In genomic region chr19:5164380-5164779, GRCm38 (mm10) we compare ENCODE assay signal across 9 mouse cellular contexts. TPM values are rescaled to one million over a fixed set of nuclear protein-coding genes. Genes with fewer than 3 reads are reported as not detected.
DNase-seq lines count a peak whose midpoint lies in the region; ATAC-seq and TF ChIP-seq lines count a peak whose summit lies in the region.
"Had no signal": no experiment of that assay in that cellular context is flagged by ENCODE, and none has a peak within 500 bp of the region (broad histone marks: within the 10 kb centered on the region; RNA-seq: fewer than 3 reads in every experiment).

No protein-coding gene starts in this region.

- H3K9ac ChIP-seq in MEL (ENCODE audit: control insufficient read depth, low read depth, low read length, poor library complexity, severe bottlenecking), result no peak overlapping the region
- H3K9ac ChIP-seq in liver, postnatal 0 days (replicated peaks), result no peak overlapping the region
- H3K9ac ChIP-seq in hindbrain, embryonic 12.5 days, result no peak overlapping the region

- TF ChIP-seq CTCF in MEL (IDR thresholded peaks at IDR 0.05 in 2 of 3, conservative IDR thresholded peaks at IDR 0.05 in 1 of 3; ENCODE audit: control insufficient read depth in 1 of 3, insufficient read depth in 1 of 3, low read depth in 2 of 3, low read length in 3 of 3, poor library complexity in 1 of 3, severe bottlenecking in 1 of 3), result peak; percentile 70 to 82 (median 77)
- TF ChIP-seq CTCF in liver, postnatal 0 days (IDR thresholded peaks at IDR 0.05; ENCODE audit: low read depth), result peak; percentile 74

- H3K4me1 ChIP-seq in MEL (ENCODE audit: control insufficient read depth in 1 of 2, insufficient read depth in 2 of 2, low read length in 2 of 2), result no peaks in the 10 kb centered on the region; a peak in 1 of 4 replicates
- no peaks in the 10 kb centered on the region for H3K4me1 ChIP-seq in liver, postnatal 0 days (ENCODE audit: insufficient read depth)
- H3K4me1 ChIP-seq in hindbrain, embryonic 12.5 days, result no peaks in the 10 kb centered on the region
- H3K4me1 ChIP-seq in midbrain, embryonic 10.5 days, result no peaks in the 10 kb centered on the region

- peak; percentile 79 for TF ChIP-seq RAD21 in MEL (IDR thresholded peaks at IDR 0.05; ENCODE audit: low read depth, low read length)

- intact Hi-C loops in heart, postnatal 25 days (cut with DNase I), result no loop called here

- H3K27me3 ChIP-seq in MEL (ENCODE audit: control insufficient read depth in 1 of 2, insufficient read depth in 2 of 2, low read length in 2 of 2), result no peaks in the 10 kb centered on the region
- H3K27me3 ChIP-seq in liver, postnatal 0 days (ENCODE audit: insufficient read depth, low read length), result no peaks in the 10 kb centered on the region
- no peaks in the 10 kb centered on the region for H3K27me3 ChIP-seq in hindbrain, embryonic 12.5 days
- H3K27me3 ChIP-seq in midbrain, embryonic 10.5 days (ENCODE audit: low read depth, poor library complexity, severe bottlenecking), result no peaks in the 10 kb centered on the region

- no peak overlapping the region for H3K27ac ChIP-seq in MEL (ENCODE audit: control insufficient read depth, low read depth, low read length)
- H3K27ac ChIP-seq in liver, postnatal 0 days (ENCODE audit: low read depth), result no peak overlapping the region
- H3K27ac ChIP-seq in hindbrain, embryonic 12.5 days, result no peak overlapping the region
- H3K27ac ChIP-seq in midbrain, embryonic 10.5 days (replicated peaks), result no peak overlapping the region

- no peak for TF ChIP-seq POLR2A in MEL (IDR thresholded peaks at IDR 0.05; ENCODE audit: control insufficient read depth in 1 of 2, insufficient read depth in 1 of 2, low read depth in 1 of 2, low read length in 2 of 2, poor library complexity in 1 of 2)

- WGBS in liver, postnatal 0 days (ENCODE audit: insufficient replicate concordance), result 63% methylated on average over 2 of the region's 2 CpGs
- 73% methylated on average over 2 of the region's 2 CpGs for WGBS in hindbrain, embryonic 12.5 days
- WGBS in midbrain, embryonic 10.5 days, result 60% methylated on average over 2 of the region's 2 CpGs

- peak; percentile 42 for DNase-seq in heart, postnatal 4 days
- no peak for DNase-seq in heart, postnatal 25 days (ENCODE audit: low spot score)
- peak; percentile 65 for DNase-seq in 416B (ENCODE audit: low read depth)
- peak; percentile 60 for DNase-seq in MEL (ENCODE audit: low read depth, low spot score)
- peak; percentile 52 for DNase-seq in liver, postnatal 0 days
- DNase-seq in urinary bladder, postnatal 36 days (ENCODE audit: low spot score in 2 of 2), result no peak
- no peak for DNase-seq in midbrain, embryonic 10.5 days (ENCODE audit: low spot score)

- H3K79me2 ChIP-seq in MEL (ENCODE audit: control insufficient read depth, insufficient read depth, low read length, poor library complexity), result no peaks in the 10 kb centered on the region

- TF ChIP-seq EP300 in MEL (IDR thresholded peaks at IDR 0.05; ENCODE audit: low read depth in 1 of 2, low read length in 2 of 2), result no peak
- TF ChIP-seq EP300 in liver, postnatal 0 days (IDR thresholded peaks at IDR 0.05; ENCODE audit: low read depth), result no peak

- H3K4me2 ChIP-seq in liver, postnatal 0 days (ENCODE audit: low read depth, low read length), result no peak overlapping the region
- no peak overlapping the region for H3K4me2 ChIP-seq in hindbrain, embryonic 12.5 days (replicated peaks)

- ATAC-seq in liver, postnatal 0 days, result no peak
- no peak for ATAC-seq in hindbrain, embryonic 12.5 days (ENCODE audit: low FRiP score)

- peaks cover 0 to 3% of the 10 kb centered on the region in 2 experiments; a peak in 1 of 4 replicates for H3K36me3 ChIP-seq in MEL (ENCODE audit: control insufficient read depth in 1 of 2, insufficient read depth in 2 of 2, low read length in 2 of 2)
- H3K36me3 ChIP-seq in liver, postnatal 0 days (replicated peaks; ENCODE audit: insufficient read depth, low read length), result no peaks in the 10 kb centered on the region
- H3K36me3 ChIP-seq in hindbrain, embryonic 12.5 days, result peaks cover 4% of the 10 kb centered on the region; the same call in 1 of the 2 replicates
- H3K36me3 ChIP-seq in midbrain, embryonic 10.5 days, result peaks cover 22% of the 10 kb centered on the region; the same call in 1 of the 2 replicates

- no peaks in the 10 kb centered on the region for H3K9me3 ChIP-seq in MEL (replicated peaks; ENCODE audit: insufficient read depth, low read length)
- no peaks in the 10 kb centered on the region for H3K9me3 ChIP-seq in liver, postnatal 0 days (ENCODE audit: low read length)
- H3K9me3 ChIP-seq in hindbrain, embryonic 12.5 days (replicated peaks), result no peaks in the 10 kb centered on the region
- no peaks in the 10 kb centered on the region for H3K9me3 ChIP-seq in midbrain, embryonic 10.5 days (replicated peaks)

- no peak overlapping the region for H3K4me3 ChIP-seq in MEL (ENCODE audit: control insufficient read depth in 1 of 2, insufficient read depth in 1 of 2, low read depth in 2 of 2, low read length in 2 of 2)
- H3K4me3 ChIP-seq in liver, postnatal 0 days (ENCODE audit: low read depth, low read length), result no peak overlapping the region
- no peak overlapping the region for H3K4me3 ChIP-seq in hindbrain, embryonic 12.5 days
- H3K4me3 ChIP-seq in midbrain, embryonic 10.5 days, result no peak overlapping the region
- H3K4me3 ChIP-seq: erythroblast, embryonic 14.5 days had no signal

TF ChIP-seq in MEL, 35 proteins besides CTCF, POLR2A, EP300 and RAD21:
- TF ChIP-seq ZC3H11A (IDR thresholded peaks at IDR 0.05; ENCODE audit: low read depth, low read length), result peak; percentile 70
- TF ChIP-seq RCOR1 (IDR thresholded peaks at IDR 0.05; ENCODE audit: low read depth, low read length), result no peak
- TF ChIP-seq SMC3 (IDR thresholded peaks at IDR 0.05; ENCODE audit: low read depth, low read length), result peak; percentile 74
- no peak for TF ChIP-seq KAT2A (conservative IDR thresholded peaks at IDR 0.05; ENCODE audit: low read depth, low read length)

RNA-seq across cellular contexts. Expression of gene Klc2, which starts 46.0 kb away (rescaled TPM):
- 10 to 100 TPM; 43.7 to 43.8 TPM for total RNA-seq in heart, postnatal 4 days (2021)
- total RNA-seq in heart, postnatal 25 days (2021), result 10 to 100 TPM; 47.1 to 53.0 TPM
- 7.3 TPM in 2 replicates for total RNA-seq in MEL (2012; rRNA removed)
- polyA plus RNA-seq in MEL (2012; ENCODE audit: insufficient read depth in 1 of 2, insufficient read length in 2 of 2, low read depth in 1 of 2, low replicate concordance in 2 of 2, missing spikeins in 1 of 2), result 10 to 100 TPM in 1 of 2 experiments, not detected in 1; 30.3 TPM
- 1.3 and 1.5 TPM in 2 replicates for polyA plus RNA-seq in liver, postnatal 0 days (2015; fragmentation: Nextera tagmentation; extraction: Ambion mirVana)
- polyA plus RNA-seq in hindbrain, embryonic 12.5 days (2016; fragmentation: Nextera tagmentation; extraction: Ambion mirVana), result 56.1 and 67.3 TPM in 2 replicates
- 31.1 and 40.7 TPM in 2 replicates for polyA plus RNA-seq in midbrain, embryonic 10.5 days (2016; fragmentation: Nextera tagmentation; extraction: Ambion mirVana)

RNA-seq across cellular contexts. Expression of gene Rab1b, which starts 57.5 kb away (rescaled TPM):
- total RNA-seq in heart, postnatal 4 days (2021), result 100 to 1,000 TPM; 188 to 191 TPM
- 100 to 1,000 TPM; 178 to 189 TPM for total RNA-seq in heart, postnatal 25 days (2021)
- total RNA-seq in MEL (2012; rRNA removed), result 86.4 and 94.9 TPM in 2 replicates
- 100 to 1,000 TPM in 1 of 2 experiments, not detected in 1; 162 TPM for polyA plus RNA-seq in MEL (2012; ENCODE audit: insufficient read depth in 1 of 2, insufficient read length in 2 of 2, low read depth in 1 of 2, low replicate concordance in 2 of 2, missing spikeins in 1 of 2)
- 86.0 and 90.6 TPM in 2 replicates for polyA plus RNA-seq in liver, postnatal 0 days (2015; fragmentation: Nextera tagmentation; extraction: Ambion mirVana)
- 239 and 242 TPM in 2 replicates for polyA plus RNA-seq in hindbrain, embryonic 12.5 days (2016; fragmentation: Nextera tagmentation; extraction: Ambion mirVana)
- polyA plus RNA-seq in midbrain, embryonic 10.5 days (2016; fragmentation: Nextera tagmentation; extraction: Ambion mirVana), result 267 and 280 TPM in 2 replicates

Comparison
In these comparisons a context has a peak if more than half of its experiments do, and no peak if none do; other contexts are left out.
1. DNase-seq: peak in heart, postnatal 4 days (single experiment), 416B (single experiment), MEL (single experiment) and liver, postnatal 0 days (single experiment); none in heart, postnatal 25 days (single experiment), urinary bladder, postnatal 36 days (0 of 2) and midbrain, embryonic 10.5 days (single experiment).
2. RNA of gene Klc2, which starts 46.0 kb away (polyA plus RNA-seq): 30.3 TPM in MEL, 56.1 to 67.3 TPM in hindbrain, embryonic 12.5 days and 31.1 to 40.7 TPM in midbrain, embryonic 10.5 days; 1.3 to 1.5 TPM in liver, postnatal 0 days; every median in the first group is over 10 times any median in the second.